Mouse (Mus musculus) embryonic fibroblast, embryonic 13.5 days (primary cell): ENCODE results near the gene Cobl. TPM values are rescaled to one million over a fixed set of nuclear protein-coding genes. Genes with fewer than 3 reads are reported as not detected.
A peak's percentile ranks its signal among the peaks of the same experiment; 100 is the strongest.

Experiments used
- H3K27ac ChIP-seq: 2 replicates; pipeline ENCODE4 v1.5.1; 2012; ENCODE audit warnings: low read length, control low read depth, inconsistent platforms; ENCODE audit not compliant: insufficient read depth
- H3K4me1 ChIP-seq: 2 replicates; pipeline ENCODE4 v1.6.1; 2011; ENCODE audit warnings: low read length; ENCODE audit not compliant: control insufficient read depth, insufficient read depth
- H3K4me3 ChIP-seq: 2 replicates; pipeline ENCODE4 v1.5.1; 2011; ENCODE audit warnings: mild to moderate bottlenecking, control low read depth, low read length; ENCODE audit not compliant: insufficient read depth
- CTCF ChIP-seq: IDR thresholded peaks from 2 replicates; pipeline ENCODE4 v1.5.1; 2011; ENCODE audit warnings: mild to moderate bottlenecking, control low read depth, low read length, moderate library complexity, borderline replicate concordance; ENCODE audit not compliant: insufficient read depth
- POLR2A ChIP-seq: IDR thresholded peaks from 2 replicates; pipeline ENCODE4 v1.6.1; 2011; ENCODE audit warnings: low read depth, mild to moderate bottlenecking, control low read depth, low read length, moderate library complexity
- polyA plus RNA-seq: library from polyadenylated mRNA; stranded (reverse); fragments of >200 nt; gene quantifications from 2 replicates; pipeline ENCODE4 v1.2.4, GENCODE M21; 2011; ENCODE audit warnings: low read depth; ENCODE audit not compliant: missing spikeins, insufficient read length

The Cobl gene
- polyA plus RNA-seq, 1 experiment = 4.2 TPM

DNA sequence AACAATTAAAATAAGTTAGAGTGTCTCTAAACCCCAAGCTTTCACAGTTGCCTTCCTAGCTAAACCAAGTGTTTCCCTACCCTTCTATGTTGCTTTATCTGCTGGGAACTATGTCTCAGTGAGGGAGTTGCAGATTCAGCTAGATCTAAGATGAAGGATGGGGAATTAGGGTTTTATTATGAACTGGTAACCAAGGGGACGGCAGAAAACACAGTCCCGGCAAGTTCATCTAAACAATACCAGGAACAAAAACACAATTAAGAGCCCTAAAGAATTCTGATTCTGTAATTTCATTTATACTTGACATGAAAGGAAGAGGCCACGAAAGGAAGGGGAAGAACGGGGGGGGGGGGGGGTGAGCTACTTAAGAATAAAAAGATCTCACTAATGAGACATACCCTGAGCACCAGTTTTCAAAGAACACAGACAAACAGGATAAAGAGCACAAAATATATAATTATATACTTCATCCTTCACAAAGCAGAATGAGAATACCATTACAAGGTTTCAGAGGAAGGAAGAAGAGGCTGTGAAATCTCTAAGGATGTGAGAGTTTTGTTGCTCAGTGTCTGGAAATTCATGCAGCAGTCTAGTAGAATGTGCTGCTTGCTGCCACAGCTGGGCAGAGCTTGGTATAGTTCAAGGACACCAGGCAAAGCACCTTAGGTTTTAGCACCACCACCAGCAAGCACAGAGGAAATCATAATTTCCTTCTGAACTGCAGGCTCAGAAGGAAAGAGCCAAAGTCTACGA lies 97.2 kb downstream of the Cobl start:
- no peak for TF ChIP-seq POLR2A
- no peak for TF ChIP-seq CTCF
- H3K27ac ChIP-seq = no peak overlapping the region
- no peaks in the 10 kb centered on the region for H3K4me1 ChIP-seq

DNA sequence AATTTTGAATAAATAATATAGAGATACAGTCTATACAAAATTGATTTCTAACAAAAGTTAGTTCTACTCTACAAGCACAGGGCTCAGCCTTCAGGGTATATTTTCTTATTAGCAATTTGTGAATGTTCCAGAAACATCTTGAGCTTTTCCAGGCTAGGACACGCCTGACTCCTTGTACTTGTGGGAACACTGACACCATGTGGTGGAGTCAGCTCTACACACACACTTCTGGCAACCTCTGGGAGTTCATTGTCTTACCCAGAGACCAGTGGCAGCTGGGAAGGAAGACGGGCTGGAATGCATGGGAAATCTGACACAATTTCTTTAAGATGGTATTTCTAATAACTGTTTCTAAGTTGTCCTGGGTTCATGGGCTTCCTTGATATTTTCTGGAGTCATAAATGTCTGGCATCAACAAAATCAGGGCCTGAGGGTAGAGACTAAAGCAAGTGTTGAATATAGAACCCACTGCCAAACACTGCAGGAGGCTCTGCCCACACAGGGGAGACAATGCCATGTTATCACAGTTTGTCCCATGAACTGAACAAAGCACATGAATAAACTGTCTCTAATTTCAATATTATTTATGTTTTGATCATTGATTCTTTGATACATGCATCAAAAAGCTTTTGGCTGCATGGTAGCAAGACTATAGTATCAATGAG lies 105.3 kb downstream of the Cobl start:
- TF ChIP-seq CTCF = peak; percentile 80; the same call in 1 of the 2 replicates
- TF ChIP-seq POLR2A = no peak
- no peak overlapping the region for H3K27ac ChIP-seq
- no peak overlapping the region for H3K4me3 ChIP-seq
- 0 out of 2 replicates have a peak, but pooled peaks cover 2% of the 10 kb centered on the region for H3K4me1 ChIP-seq

More for the DNA sequence above, 97.2 kb downstream of the Cobl start:
- no peak overlapping the region for H3K4me3 ChIP-seq

DNA sequence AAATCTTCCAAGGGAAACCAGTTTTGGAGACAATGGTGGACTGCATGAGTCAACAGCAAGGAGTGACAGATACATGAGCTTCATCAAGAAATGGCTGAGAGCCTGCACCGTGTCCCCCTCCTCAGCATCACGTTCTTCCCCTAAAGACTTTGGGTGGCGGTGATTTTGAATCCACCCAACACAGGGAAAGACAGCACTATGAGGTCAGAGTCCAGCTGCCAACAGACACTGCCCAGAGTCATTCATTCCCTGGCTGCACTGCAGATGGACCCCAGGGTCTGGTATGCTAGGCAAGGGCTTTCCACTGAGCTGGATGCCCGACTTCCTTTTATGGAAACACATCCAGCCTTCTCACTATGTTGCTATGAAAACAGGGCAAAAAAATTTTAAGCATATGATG lies 106.2 kb downstream of the Cobl start:
- TF ChIP-seq CTCF (no peak), POLR2A (no peak)
- Histone ChIP-seq H3K4me1 (0 out of 2 replicates have a peak, but pooled peaks cover 2% of the 10 kb centered on the region), H3K4me3 (no peak overlapping the region), H3K27ac (peak overlapping the region; percentile 60; the same call in 1 of the 2 replicates)

DNA sequence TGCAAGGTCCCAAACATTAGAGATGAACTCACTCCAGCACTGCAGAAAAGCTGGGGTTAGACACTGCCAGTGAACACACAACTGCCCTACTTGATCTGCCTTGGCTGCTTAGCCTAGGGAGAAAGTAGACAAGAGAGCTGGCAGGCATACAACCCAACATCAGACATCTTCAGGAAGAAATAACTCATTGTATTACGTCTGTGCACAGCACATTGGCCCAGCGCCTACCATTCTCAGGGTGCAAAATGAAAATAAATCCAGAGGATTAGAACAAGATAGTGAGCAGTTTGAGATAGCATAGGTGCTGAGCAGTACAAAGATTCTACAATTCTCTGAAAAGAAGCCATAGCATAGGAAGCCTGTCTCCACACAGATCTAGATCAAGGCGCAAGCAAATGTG lies 109.1 kb downstream of the Cobl start:
- no peak overlapping the region for H3K4me3 ChIP-seq
- no peak overlapping the region for H3K27ac ChIP-seq
- no peak for TF ChIP-seq POLR2A
- no peak for TF ChIP-seq CTCF
- H3K4me1 ChIP-seq = peaks cover 6% of the 10 kb centered on the region; the same call in 1 of the 2 replicates

DNA sequence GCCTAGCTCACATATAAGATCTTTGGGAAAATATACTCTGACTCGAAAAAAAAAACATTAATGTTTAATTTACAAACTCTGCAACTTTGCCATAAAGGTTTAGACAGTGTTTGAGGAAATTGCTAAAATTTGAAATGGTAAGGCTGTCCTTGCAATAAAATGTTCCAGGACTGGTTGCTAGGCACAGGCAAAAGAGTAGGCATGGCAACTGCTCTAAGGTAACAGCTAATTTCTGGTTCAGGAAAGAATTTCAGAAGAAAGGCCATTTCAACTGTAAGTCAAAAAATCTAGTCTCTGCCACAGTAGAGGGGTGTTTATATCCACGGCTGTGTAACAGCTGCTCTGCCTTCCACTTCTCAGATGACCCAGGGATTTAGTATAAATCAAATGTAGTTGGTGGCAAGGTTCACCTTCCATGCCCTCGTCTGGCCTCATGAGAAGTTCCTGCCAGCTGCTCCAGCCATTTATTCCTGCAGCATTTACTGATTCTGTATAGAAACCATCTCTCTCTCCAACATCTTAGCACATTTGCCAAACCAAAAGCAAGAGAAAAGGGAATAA lies 113.7 kb downstream of the Cobl start:
- no peak for TF ChIP-seq CTCF
- no peak for TF ChIP-seq POLR2A
- Histone ChIP-seq H3K4me1 (peaks cover 3% of the 10 kb centered on the region; the same call in 1 of the 2 replicates), H3K4me3 (no peak overlapping the region), H3K27ac (no peak overlapping the region)

DNA sequence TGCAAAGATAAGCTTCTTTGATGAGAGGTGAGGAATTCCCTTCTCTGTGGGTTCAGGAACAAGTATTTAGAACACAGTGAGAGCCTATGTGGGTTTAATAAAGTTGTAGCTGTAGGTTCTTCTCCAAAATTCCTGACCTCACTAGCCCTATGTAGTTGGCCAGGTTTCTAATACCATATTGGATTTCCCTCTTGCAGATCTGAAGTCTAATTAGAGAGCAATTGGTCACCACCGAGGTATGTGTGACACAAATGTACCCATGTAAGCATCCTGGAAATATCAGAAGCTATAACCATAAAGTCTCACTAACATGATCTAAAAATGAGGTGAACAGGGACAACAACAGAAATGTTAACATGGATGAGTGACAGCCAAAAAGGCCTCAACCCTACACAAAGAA lies 114.7 kb downstream of the Cobl start:
- no peak for TF ChIP-seq CTCF
- no peak for TF ChIP-seq POLR2A
- H3K27ac ChIP-seq = no peak overlapping the region
- H3K4me1 ChIP-seq = peaks cover 3% of the 10 kb centered on the region; the same call in 1 of the 2 replicates
- no peak overlapping the region for H3K4me3 ChIP-seq

DNA sequence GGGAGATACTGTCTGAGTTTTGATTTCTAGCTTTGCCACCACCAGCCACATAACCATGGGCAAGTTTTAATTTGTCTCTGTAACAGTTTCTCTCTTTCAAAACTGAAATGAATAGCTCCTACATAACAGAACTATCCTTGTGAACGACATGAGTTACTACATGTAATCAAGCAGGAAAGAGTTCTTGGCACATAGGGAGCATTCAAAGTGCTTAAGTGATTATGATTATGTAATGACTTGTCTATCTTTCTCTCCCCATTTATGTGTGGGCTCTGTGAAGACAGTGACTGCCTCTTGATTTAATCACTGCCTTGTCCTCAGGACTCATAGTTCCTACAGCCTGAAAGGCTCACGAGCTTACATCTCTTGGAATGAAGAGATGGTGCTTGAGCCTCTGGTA lies 118.3 kb downstream of the Cobl start:
- no peak overlapping the region for H3K4me3 ChIP-seq
- H3K27ac ChIP-seq = no peak overlapping the region
- TF ChIP-seq CTCF = no peak
- TF ChIP-seq POLR2A = no peak
- peaks cover 11% of the 10 kb centered on the region for H3K4me1 ChIP-seq

DNA sequence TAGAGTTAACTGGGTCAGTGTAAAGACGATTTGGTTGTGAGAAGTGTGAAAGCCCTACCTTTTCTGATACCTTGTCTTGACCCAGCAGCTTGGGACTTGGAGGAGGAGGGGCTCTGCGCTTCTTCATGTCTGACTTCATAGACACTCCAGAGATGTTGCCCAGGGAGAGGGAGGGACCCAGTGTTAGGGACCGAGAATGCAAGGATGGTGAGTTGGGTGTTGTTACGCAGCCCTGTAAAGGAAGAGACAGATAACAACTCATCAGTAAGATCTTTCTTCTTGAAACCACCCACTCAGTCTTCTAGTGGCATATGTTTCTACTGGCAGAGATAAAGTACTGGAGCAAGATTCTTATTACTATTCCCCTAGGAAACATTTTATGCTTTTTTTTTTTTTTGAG lies 121.1 kb downstream of the Cobl start:
- H3K27ac ChIP-seq = peak overlapping the region; percentile 88; the same call in 1 of the 2 replicates
- TF ChIP-seq CTCF (no peak), POLR2A (no peak)
- no peak overlapping the region for H3K4me3 ChIP-seq
- peaks cover 13% of the 10 kb centered on the region for H3K4me1 ChIP-seq

DNA sequence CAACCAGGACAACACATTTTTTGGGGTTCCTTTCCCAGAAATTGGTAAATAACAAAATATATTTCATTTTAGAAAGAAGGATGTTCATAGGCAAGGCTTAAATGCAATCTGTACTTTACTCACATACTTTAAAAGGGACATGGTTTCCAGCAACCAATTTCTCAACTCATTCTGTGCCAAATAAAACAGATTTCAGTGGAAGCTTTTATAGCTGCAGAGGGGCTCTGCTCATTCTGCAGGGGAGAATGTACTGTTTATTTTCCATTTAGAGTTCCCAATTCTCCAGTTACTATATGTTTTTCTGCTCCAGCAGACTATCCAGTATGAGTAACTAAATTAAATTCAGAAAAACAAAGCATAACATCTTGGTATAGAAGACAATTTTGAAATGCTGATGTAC lies 124.1 kb downstream of the Cobl start:
- Histone ChIP-seq H3K27ac (peak overlapping the region; percentile 89; the same call in 1 of the 2 replicates), H3K4me1 (peaks cover 13% of the 10 kb centered on the region), H3K4me3 (no peak overlapping the region)
- TF ChIP-seq POLR2A = no peak
- no peak for TF ChIP-seq CTCF
